ENCODE assay signal across 8 mouse cellular contexts in the genomic region with DNA sequence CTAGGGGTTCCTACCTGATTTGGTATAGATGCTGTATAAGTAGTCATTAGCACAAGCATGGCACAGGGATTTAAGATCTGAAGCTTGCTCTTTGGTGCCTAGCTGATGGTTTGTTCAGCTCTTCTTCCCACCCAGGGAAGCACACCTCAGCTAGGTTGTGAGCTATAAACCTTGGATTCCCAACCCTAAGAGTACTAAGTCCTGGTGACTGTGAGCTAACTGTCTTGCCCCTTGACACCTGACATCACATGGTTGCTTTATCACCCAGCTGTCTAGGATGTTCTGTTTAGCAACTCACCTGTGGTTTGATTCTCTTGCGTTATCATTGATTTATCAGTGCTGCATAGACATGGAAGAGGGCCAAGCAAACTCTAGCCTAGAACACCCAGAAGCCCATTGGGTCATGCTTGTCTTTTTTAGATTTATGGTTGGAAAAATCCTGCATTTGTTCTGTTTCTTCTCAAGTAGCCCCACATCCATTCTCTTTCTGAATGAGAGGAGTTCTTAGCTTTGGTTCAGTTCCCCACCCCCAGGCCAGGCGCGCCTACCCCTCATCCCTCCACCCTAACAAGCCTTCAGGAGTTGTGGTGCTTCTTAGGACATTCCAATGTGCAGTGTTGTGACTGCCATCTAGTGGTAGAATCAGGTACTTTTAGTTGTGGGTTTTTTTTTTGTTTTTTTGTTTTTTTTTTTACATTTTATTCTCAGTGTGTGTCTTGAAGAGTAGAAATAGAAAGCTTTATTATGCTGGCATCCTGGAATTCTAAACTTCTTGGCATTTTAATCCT.
DNase-seq lines count a peak whose midpoint lies in the region; ATAC-seq and TF ChIP-seq lines count a peak whose summit lies in the region.

No protein-coding gene starts in this region.

- no peak overlapping the region for H3K4me2 ChIP-seq in kidney, postnatal 0 days (ENCODE audit: low read length)
- H3K4me2 ChIP-seq in heart, embryonic 12.5 days = no peak overlapping the region

- no peak overlapping the region for H3K9ac ChIP-seq in kidney, postnatal 0 days (ENCODE audit: low read depth, low read length)
- no peak overlapping the region for H3K9ac ChIP-seq in heart, embryonic 12.5 days

- H3K4me3 ChIP-seq in spleen, adult 2 months (ENCODE audit: extremely low read depth, insufficient read depth, insufficient read length) = no peak overlapping the region
- no peak overlapping the region for H3K4me3 ChIP-seq in kidney, postnatal 0 days (replicated peaks; ENCODE audit: low read depth, low read length)
- H3K4me3 ChIP-seq in heart, embryonic 12.5 days = no peak overlapping the region

- 38% methylated on average over 3 of the region's 3 CpGs for WGBS in spleen, adult 2 months
- 34% methylated on average over 3 of the region's 3 CpGs for WGBS in kidney, postnatal 0 days
- 33% methylated on average over 3 of the region's 3 CpGs for WGBS in heart, embryonic 12.5 days

- no peaks in the 10 kb centered on the region for H3K27me3 ChIP-seq in spleen, adult 2 months (ENCODE audit: control insufficient read depth, insufficient read depth, low read length)
- H3K27me3 ChIP-seq in kidney, postnatal 0 days (ENCODE audit: insufficient read depth, low read length) = no peaks in the 10 kb centered on the region
- H3K27me3 ChIP-seq in heart, embryonic 12.5 days (replicated peaks) = no peaks in the 10 kb centered on the region

- no peaks in the 10 kb centered on the region for H3K4me1 ChIP-seq in spleen, adult 2 months (ENCODE audit: control insufficient read depth, insufficient read depth, insufficient read length)
- H3K4me1 ChIP-seq in kidney, postnatal 0 days (replicated peaks; ENCODE audit: insufficient read depth, low read length) = no peaks in the 10 kb centered on the region
- no peaks in the 10 kb centered on the region for H3K4me1 ChIP-seq in heart, embryonic 12.5 days (replicated peaks)

- no peak for TF ChIP-seq POLR2A in spleen, adult 2 months (IDR thresholded peaks at IDR 0.05; ENCODE audit: low read depth, low read length)

- ATAC-seq in kidney, postnatal 0 days (replicated peaks; ENCODE audit: low FRiP score, low read depth) = no peak; the same call in 1 of the 2 replicates
- ATAC-seq in monocyte, adult 5-6 weeks (replicated peaks; ENCODE audit: insufficient number of reproducible peaks, low FRiP score, low TSS enrichment, poor library complexity, severe bottlenecking) = no peak
- no peak for ATAC-seq in heart, embryonic 12.5 days (ENCODE audit: insufficient number of reproducible peaks, low FRiP score)

- H3K9me3 ChIP-seq in kidney, postnatal 0 days (replicated peaks; ENCODE audit: low read length) = no peaks in the 10 kb centered on the region
- H3K9me3 ChIP-seq in heart, embryonic 12.5 days (replicated peaks) = no peaks in the 10 kb centered on the region

- H3K36me3 ChIP-seq in spleen, adult 2 months (ENCODE audit: control insufficient read depth, insufficient read depth, low read length) = no peaks in the 10 kb centered on the region
- no peaks in the 10 kb centered on the region for H3K36me3 ChIP-seq in kidney, postnatal 0 days (ENCODE audit: insufficient read depth, low read length)
- no peaks in the 10 kb centered on the region for H3K36me3 ChIP-seq in heart, embryonic 12.5 days

- no peak overlapping the region for H3K27ac ChIP-seq in spleen, adult 2 months (ENCODE audit: insufficient read depth, low read length)
- H3K27ac ChIP-seq in kidney, postnatal 0 days = no peak overlapping the region
- no peak overlapping the region for H3K27ac ChIP-seq in heart, embryonic 12.5 days (ENCODE audit: poor library complexity, severe bottlenecking)

- DNase-seq in heart, adult 8-10 months (ENCODE audit: low spot score) = peak; percentile 8
- DNase-seq in heart, adult 9 months (ENCODE audit: low spot score in 2 of 2) = no peak
- no peak for DNase-seq in spleen, adult 2 months (ENCODE audit: low read depth in 1 of 2, low spot score in 2 of 2)
- no peak for DNase-seq in spleen, postnatal 4 days (ENCODE audit: low spot score in 2 of 2)
- DNase-seq in cerebellum, postnatal 14 days = peak; percentile 42 to 52
- DNase-seq in kidney, postnatal 0 days (ENCODE audit: low spot score) = peak; percentile 77

- 0 out of 2 replicates have a peak, but pooled peaks have one; percentile 4 for TF ChIP-seq CTCF in spleen, adult 2 months (IDR thresholded peaks at IDR 0.05; ENCODE audit: extremely low read depth, insufficient read depth, insufficient read length, insufficient replicate concordance)
- peak; percentile 87 for TF ChIP-seq CTCF in kidney, postnatal 0 days (IDR thresholded peaks at IDR 0.05; ENCODE audit: low read depth)

Comparison
In these comparisons a context has a peak if more than half of its experiments do, and no peak if none do; other contexts are left out.
1. DNase-seq: peak in heart, adult 8-10 months (single experiment), cerebellum, postnatal 14 days (2 of 2) and kidney, postnatal 0 days (single experiment); none in heart, adult 9 months (0 of 2), spleen, adult 2 months (0 of 2) and spleen, postnatal 4 days (0 of 2).